Mouse (Mus musculus) mouse embryonic stem cell (cell line): ENCODE data around the gene Srsf2.
"Not testable (repeated sequence)": the region's sequence is repeated elsewhere in the genome, so short reads cannot be mapped to it uniquely, and the experiment has no call there.

Experiments
- in situ Hi-C, 2 experiments: fragments of 300-500 bp; cut with MboI; formaldehyde crosslinking; loops; 1 replicate in 1 of 2; 3 replicates in 1 of 2; pipeline ENCODE4 v1.14.3; 2019 to 2020; ENCODE audit warnings: low sequenced_read_pairs in 2 of 2, low pct_unique_long_range_greater_than_20kb in 1 of 2, mixed read lengths in 1 of 2; ENCODE audit not compliant: unreplicated experiment in 1 of 2

Gene Srsf2

DNA sequence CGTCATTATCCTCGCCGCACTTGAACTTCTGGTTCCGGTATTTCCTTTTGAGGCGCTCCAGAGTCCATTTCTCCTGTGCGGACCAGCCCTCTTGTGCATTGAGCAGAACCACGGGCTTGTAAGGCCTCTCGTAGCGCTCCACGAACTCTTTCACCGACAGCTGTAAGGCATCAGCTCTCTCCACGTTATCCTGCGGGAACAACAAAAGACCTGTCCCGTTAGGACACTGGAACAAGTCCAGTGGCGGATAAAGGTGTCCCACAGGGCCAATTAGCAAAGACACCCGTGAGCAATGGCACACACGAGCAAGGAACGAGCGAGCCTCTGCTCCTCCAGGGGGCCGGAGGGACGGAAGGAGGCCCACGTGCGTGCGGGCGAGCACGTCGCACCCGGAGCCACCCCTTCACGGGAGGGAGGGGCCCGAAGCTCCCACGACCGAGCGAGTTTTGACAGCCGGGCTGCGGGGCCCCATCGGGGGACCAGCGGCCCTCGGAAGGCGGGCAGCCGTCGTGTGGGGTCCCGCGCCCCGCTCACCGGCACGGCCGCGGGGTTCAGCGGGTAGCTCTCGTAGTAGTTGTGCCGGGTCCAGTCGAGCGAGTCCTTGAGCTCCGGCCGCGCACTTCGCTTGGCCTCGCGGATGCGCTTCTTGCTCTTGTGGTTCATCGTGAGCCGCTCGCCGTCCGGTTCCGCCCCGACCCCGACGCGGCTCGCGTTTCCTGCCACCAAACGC is 10.2 kb downstream of the Srsf2 start:
- in situ Hi-C loops, result no loop called here

DNA sequence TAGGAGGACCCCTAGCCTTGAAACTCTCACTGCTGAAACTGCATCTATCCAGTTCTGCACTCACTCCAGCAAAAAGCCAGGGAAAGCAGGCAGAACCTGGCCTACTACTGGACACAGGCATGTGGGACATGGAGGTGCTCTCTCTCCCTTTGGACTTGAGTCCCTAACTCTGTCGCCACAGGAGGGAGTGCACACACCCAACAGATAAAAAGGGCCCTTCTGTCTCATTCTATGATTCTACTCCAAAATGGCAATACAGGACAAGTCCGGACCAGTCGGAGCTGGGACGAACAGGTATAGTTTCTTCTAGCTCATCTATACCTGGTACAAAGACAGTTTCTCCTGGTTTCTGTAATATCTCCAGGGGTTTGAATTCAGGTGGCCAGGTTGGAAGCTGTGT is 12.1 kb downstream of the Srsf2 start:
- in situ Hi-C loops, result no loop called here

DNA sequence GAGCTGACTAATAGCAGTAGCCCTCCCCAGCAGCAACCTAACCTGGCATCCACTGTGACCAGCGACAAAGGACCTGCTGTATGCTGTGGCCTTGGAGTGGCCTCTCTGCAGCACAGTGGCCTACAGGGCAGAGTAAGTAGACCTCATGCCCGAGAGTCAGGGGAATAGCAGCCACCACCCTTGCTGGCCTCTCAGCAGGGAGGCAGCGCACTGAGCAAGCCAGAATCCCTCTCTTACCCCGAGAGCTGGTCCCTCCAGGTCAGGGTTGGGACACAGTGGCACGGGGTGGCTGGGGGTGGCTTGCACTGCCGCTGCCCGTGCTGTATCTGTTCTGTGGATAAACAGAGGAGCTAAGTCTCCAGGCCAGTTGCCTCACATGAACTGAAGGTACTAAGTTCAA is 13.3 kb downstream of the Srsf2 start:
- in situ Hi-C loops, result no loop called here

GRCm38 (mm10) chr11:116838936-116839335 is 14.0 kb downstream of the Srsf2 start:
- in situ Hi-C loops, result no loop called here

DNA sequence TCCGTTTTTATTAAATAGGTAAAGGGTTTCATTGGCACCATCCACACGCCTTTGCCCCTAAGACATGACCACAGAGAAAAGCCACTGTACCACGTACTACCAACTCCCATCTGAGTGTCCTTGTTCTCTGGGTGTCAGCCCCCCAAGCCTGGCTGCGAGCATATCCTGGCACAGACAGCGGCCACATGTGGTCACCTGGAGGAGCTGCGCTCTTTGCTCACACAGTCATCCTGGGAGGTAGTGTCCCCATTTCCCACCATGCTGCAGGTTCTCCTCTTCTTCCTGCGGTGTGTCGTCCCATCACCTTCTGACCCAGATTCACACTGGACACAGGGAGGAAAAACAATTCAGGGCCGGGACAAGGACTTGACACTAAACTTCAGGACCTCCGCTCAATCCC is 15.5 kb downstream of the Srsf2 start:
- in situ Hi-C loops, result no loop called here

GRCm38 (mm10) chr11:116836283-116836682 is 16.6 kb downstream of the Srsf2 start:
- in situ Hi-C loops, result no loop called here

GRCm38 (mm10) chr11:116834954-116835353 is 17.9 kb downstream of the Srsf2 start:
- in situ Hi-C loops, result no loop called here

GRCm38 (mm10) chr11:116832172-116832685 is 20.7 kb downstream of the Srsf2 start:
- in situ Hi-C loops, result no loop called here

- in situ Hi-C loops, result no loop called here
Measured at GRCm38 (mm10) chr11:116827534-116828165, 25.2 kb downstream of the Srsf2 start, which contains the start of gene Mxra7. Gene Mxra7, minus strand, starts transcription at chr11:116828046.

DNA sequence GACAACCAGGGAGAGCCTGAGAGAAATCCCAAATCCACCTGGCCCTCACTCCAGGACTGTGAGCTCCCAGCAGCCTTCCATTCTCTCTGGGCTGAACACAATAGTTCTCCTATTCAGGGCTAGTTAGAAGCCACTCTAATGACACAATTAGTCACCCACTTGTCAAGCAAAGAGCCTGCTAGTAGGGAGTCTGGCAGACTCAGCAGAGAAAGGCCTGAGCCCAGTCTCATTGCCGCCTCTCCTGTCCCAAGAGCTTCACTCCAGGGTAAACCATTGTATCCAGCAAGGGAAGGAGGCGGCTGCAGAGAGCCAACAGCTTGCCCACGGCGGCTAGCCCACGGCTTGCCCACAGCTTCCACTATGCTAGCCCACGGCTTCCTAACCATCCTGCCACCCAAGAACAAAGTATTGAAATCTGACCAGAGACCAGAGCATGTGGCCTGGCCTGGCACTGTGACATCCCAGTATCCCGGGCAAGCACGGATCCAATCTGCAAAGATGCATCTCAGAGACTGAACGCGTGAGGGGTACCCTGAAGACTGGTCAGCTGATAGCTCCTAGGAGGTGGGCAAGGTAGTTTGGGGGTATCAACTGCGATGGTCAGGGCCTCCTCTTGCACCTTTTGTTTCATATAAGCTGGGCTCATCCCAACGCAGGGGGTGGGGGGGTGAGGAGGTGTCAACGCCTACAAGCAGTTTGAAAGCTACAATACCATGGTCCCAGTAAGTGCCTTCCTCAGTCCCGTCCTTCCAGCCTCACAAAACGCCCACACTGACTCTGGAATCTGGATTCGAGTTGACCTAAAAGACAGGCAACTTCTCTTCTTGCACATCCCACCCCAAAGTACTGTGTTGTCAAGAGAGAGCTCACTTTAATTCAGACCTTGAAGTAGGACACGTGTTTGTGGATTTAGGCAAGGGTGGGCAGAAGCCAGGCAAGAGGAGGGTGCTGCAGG is 26.1 kb downstream of the Srsf2 start:
- in situ Hi-C loops, result no loop called here

GRCm38 (mm10) chr11:116825230-116825629 is 27.7 kb downstream of the Srsf2 start:
- in situ Hi-C loops, result no loop called here

- in situ Hi-C loops, result not testable (repeated sequence)
Measured at GRCm38 (mm10) chr11:116823885-116824284, 29.0 kb downstream of the Srsf2 start.

DNA sequence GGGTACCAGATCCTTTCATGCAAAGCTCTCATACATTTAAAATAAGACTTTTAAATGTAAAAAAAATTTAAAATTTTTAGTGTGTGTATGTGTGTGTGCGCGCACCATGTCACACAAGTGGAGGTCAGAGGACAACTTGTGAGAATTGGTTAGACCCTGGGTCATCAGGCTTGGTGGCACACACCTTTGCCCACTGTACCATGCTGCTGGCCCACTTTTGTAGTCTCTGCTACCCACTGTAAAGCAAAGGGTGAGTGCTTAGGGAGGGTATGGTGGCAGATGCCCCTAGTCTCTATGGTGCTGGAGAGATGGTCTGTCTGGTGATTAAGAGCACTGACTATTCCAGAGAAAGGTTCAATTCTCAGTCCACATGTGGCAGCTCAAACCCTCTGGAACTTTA is 29.6 kb downstream of the Srsf2 start:
- in situ Hi-C loops, result no loop called here

GRCm38 (mm10) chr11:116822626-116823025 is 30.3 kb downstream of the Srsf2 start:
- in situ Hi-C loops, result no loop called here

GRCm38 (mm10) chr11:116822215-116822614 is 30.7 kb downstream of the Srsf2 start:
- in situ Hi-C loops, result no loop called here

DNA sequence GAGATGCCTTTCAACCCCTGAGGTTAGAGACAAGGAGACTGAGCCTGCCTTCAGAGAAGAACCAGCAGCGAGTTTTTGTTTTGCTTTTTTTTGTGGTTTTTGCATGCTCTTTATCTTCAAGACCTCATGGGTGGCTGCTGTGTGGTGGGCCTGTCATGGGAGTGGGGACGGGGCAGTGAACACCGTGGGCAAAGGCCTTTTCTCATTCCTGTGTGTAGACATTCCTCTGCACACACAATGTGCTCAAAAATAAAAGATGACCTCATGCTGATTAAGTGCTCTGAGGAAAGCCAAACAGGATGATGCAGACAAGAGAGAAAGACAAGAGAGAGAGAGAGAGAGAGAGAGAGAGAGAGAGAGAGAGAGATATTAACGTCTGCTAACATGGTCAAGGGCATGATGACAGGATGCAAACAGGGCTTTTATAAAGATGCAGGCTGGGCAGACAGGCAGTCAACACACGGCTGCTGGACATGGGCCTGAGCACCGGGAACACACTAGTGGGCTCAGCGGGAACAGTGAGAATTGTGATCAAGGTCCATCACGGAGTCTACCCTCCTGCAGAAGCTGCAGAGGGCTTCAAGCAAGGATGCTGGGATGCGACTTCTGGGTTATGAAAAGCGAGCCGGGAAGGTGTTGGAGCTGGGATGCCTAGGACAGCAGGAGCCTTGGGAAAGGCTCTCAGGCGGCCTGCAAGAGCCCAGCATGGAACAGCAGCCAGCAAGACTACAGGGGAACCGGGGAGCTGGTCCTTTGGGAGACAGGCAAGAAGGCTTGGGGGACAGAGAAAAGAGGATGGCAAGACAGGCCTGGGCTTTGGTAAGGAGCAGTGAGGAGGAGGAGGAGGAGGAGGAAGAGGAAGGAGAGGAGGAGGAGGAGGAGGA is 31.6 kb downstream of the Srsf2 start:
- in situ Hi-C loops, result no loop called here

- in situ Hi-C loops, result no loop called here
Measured at GRCm38 (mm10) chr11:116819932-116820593, 32.8 kb downstream of the Srsf2 start.

DNA sequence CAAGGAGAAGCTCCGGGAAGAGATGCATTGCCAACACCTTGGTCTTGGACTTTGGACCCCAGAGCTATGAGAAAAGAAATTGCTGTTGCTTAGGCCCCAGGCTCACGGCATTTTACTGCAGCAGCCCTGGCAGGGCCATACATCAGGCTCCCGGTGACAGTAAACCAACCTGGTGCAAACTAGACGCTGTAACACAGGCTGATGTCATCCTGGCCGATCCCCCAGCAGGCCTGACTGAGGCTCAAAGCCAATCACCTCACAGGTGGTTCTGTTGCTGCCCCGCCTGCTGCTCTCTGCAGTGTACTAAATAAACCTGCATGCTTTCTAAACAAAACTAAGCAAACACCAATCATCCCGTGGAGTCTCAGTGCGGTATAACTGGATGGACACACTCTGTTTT is 34.2 kb downstream of the Srsf2 start:
- in situ Hi-C loops, result no loop called here
